ENCODE assay signal across 9 mouse cellular contexts in the genomic region with DNA sequence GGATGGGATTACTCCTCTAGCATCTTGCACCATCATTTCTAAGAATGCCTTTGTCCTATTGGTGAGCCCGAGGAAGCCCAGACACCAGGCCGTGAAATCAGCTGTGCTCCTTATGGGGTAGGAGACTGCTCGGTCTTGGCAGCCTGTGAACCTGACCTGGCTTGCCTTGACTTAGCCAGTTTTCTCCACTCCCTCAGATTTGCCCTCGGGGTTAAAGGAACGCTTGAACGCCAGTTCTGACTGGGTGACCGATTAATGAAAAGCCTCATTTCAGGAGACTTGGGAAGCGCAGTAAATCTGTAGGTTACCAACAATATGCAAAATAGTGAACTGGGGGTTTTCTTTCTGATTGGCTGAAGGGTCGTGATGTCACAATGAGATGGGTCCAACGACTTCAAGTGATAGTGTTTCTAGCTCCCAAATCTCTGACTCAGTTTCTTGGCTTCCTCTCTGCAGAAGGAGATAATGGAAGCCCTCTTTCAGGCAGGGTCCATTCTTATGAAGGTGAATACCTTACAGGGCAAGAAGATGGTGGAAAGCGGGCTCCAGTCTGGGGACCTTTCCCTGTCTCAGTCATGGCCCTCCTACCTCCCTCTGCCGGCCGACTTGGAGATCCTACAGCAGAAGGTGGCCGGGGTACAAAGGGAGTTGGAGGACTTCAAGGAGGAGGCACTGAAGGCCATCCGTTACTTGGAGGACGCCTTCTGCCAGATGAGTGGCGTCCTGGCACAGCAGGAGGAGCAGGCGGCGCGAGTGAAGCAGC. TPM values are rescaled to one million over a fixed set of nuclear protein-coding genes. Genes with fewer than 3 reads are reported as not detected.
DNase-seq lines count a peak whose midpoint lies in the region; ATAC-seq lines count a peak whose summit lies in the region.
"Had no signal": no experiment of that assay in that cellular context is flagged by ENCODE, and none has a peak within 500 bp of the region (broad histone marks: within the 10 kb centered on the region; RNA-seq: fewer than 3 reads in every experiment).

Ccdc182 (plus strand) TSS at position 428 of the 763 bp plus-strand sequence.

- H3K9me3 ChIP-seq in heart, embryonic 14.5 days (ENCODE audit: control insufficient read depth, low read length): no peaks in the 10 kb centered on the region
- H3K9me3 ChIP-seq in embryonic facial prominence, embryonic 12.5 days: no peaks in the 10 kb centered on the region
- no peaks in the 10 kb centered on the region for H3K9me3 ChIP-seq in midbrain, embryonic 13.5 days

- WGBS in heart, embryonic 14.5 days: 50% methylated on average over 20 of the region's 20 CpGs
- WGBS in embryonic facial prominence, embryonic 12.5 days: 27% methylated on average over 20 of the region's 20 CpGs
- WGBS in midbrain, embryonic 13.5 days: 34% methylated on average over 20 of the region's 20 CpGs

- H3K36me3 ChIP-seq in heart, embryonic 14.5 days (ENCODE audit: control insufficient read depth, insufficient read depth, low read length): no peaks in the 10 kb centered on the region
- no peaks in the 10 kb centered on the region for H3K36me3 ChIP-seq in embryonic facial prominence, embryonic 12.5 days
- no peaks in the 10 kb centered on the region for H3K36me3 ChIP-seq in midbrain, embryonic 13.5 days

- peak within 1 kb of the TSS in 1 of 2 experiments; percentile 0; a peak in 1 of 4 replicates for H3K4me3 ChIP-seq in heart, embryonic 14.5 days (ENCODE audit: control insufficient read depth in 1 of 2, insufficient read depth in 1 of 2, low read depth in 1 of 2, low read length in 2 of 2)
- peak within 1 kb of the TSS; percentile 27 for H3K4me3 ChIP-seq in embryonic facial prominence, embryonic 12.5 days
- H3K4me3 ChIP-seq in midbrain, embryonic 13.5 days (replicated peaks): peak within 1 kb of the TSS; percentile 22

- intact Hi-C loops in heart, postnatal 25 days (cut with DNase I): loop anchor here (5.0 kb wide), 2 partner anchors 118 to 528 kb away; no protein-coding TSS in a partner anchor

- ATAC-seq in heart, embryonic 14.5 days (ENCODE audit: insufficient number of reproducible peaks, insufficient read depth, low FRiP score, low read depth): no peak
- ATAC-seq in embryonic facial prominence, embryonic 12.5 days (ENCODE audit: insufficient number of reproducible peaks, insufficient read depth, low FRiP score, low TSS enrichment): no peak
- no peak for ATAC-seq in midbrain, embryonic 13.5 days

- no peak within 1 kb of the TSS; the same call in 1 of the 2 replicates for H3K9ac ChIP-seq in heart, embryonic 14.5 days (ENCODE audit: low read length)
- peak within 1 kb of the TSS; percentile 15; the same call in 1 of the 2 replicates for H3K9ac ChIP-seq in embryonic facial prominence, embryonic 12.5 days
- H3K9ac ChIP-seq in midbrain, embryonic 13.5 days (replicated peaks): peak within 1 kb of the TSS; percentile 42; the same call in 1 of the 2 replicates

- DNase-seq in heart, postnatal 25 days (ENCODE audit: low spot score): no peak
- peak; percentile 41 for DNase-seq in kidney, adult 18-20 months
- DNase-seq in T-cell, adult 2 months (ENCODE audit: low spot score): no peak
- no peak for DNase-seq in right cerebral cortex, adult 18-20 months
- DNase-seq in gastrocnemius, postnatal 10 days: no peak
- DNase-seq: right cerebral cortex, postnatal 25 days had no signal

- peak within 1 kb of the TSS; percentile 53 for H3K4me2 ChIP-seq in heart, embryonic 14.5 days (ENCODE audit: low read length)
- H3K4me2 ChIP-seq in embryonic facial prominence, embryonic 12.5 days (replicated peaks): peak within 1 kb of the TSS; percentile 49
- peak within 1 kb of the TSS; percentile 50 for H3K4me2 ChIP-seq in midbrain, embryonic 13.5 days (replicated peaks)

- H3K27me3 ChIP-seq in heart, embryonic 14.5 days (ENCODE audit: control insufficient read depth, insufficient read depth, low read length): no peaks in the 10 kb centered on the region
- H3K27me3 ChIP-seq in embryonic facial prominence, embryonic 12.5 days: no peaks in the 10 kb centered on the region
- no peaks in the 10 kb centered on the region for H3K27me3 ChIP-seq in midbrain, embryonic 13.5 days

- H3K27ac ChIP-seq in heart, embryonic 14.5 days (replicated peaks in 1 of 2; ENCODE audit: control insufficient read depth in 1 of 2, insufficient read depth in 1 of 2, low read depth in 2 of 2, low read length in 2 of 2): no peak within 1 kb of the TSS
- no peak within 1 kb of the TSS for H3K27ac ChIP-seq in embryonic facial prominence, embryonic 12.5 days
- H3K27ac ChIP-seq in midbrain, embryonic 13.5 days: peak within 1 kb of the TSS; percentile 25; the same call in 1 of the 2 replicates

- H3K4me1 ChIP-seq in heart, embryonic 14.5 days (ENCODE audit: control insufficient read depth in 2 of 2, insufficient read depth in 2 of 2, low read length in 2 of 2): peaks cover 11 to 33% of the 10 kb centered on the region in 2 experiments
- H3K4me1 ChIP-seq in embryonic facial prominence, embryonic 12.5 days: 0 out of 2 replicates have a peak, but pooled peaks cover 5% of the 10 kb centered on the region
- H3K4me1 ChIP-seq in midbrain, embryonic 13.5 days (replicated peaks): peaks cover 47% of the 10 kb centered on the region

RNA-seq across cellular contexts. Expression of gene Ccdc182, which starts in this region (rescaled TPM):
- polyA plus RNA-seq in heart, embryonic 14.5 days (2014; fragmentation: Nextera tagmentation; extraction: Ambion mirVana): not detected in 2 replicates
- total RNA-seq in heart, postnatal 25 days (2021): not detected
- 0.93 and 1.9 TPM in 2 replicates for polyA plus RNA-seq in embryonic facial prominence, embryonic 12.5 days (2016; fragmentation: Nextera tagmentation; extraction: Ambion mirVana)
- polyA plus RNA-seq in midbrain, embryonic 13.5 days (2015; fragmentation: Nextera tagmentation; extraction: Ambion mirVana): 0.82 and 1.6 TPM in 2 replicates
- total RNA-seq in gastrocnemius, postnatal 10 days (2021): not detected
